Mouse (Mus musculus) layer of hippocampus, adult 18-20 months (tissue): ENCODE results near the gene Cldn19. TPM values are rescaled to one million over a fixed set of nuclear protein-coding genes. Genes with fewer than 3 reads are reported as not detected.
"Not testable (repeated sequence)": the region's sequence is repeated elsewhere in the genome, so short reads cannot be mapped to it uniquely, and the experiment has no call there.

Experiments used
- DNase-seq, 2 experiments: peaks; one replicate each; pipeline ENCODE4 v3.0.0; 2022; ENCODE audit warnings: low spot score in 2 of 2
- total RNA-seq, 2 experiments: library from RNA; stranded (reverse); gene quantifications; 2 replicates each; pipeline ENCODE4 v1.2.3; 2021

Gene Cldn19
- total RNA-seq, 2 experiments from 2014 or later, result 0.13 to 0.40 TPM

DNA sequence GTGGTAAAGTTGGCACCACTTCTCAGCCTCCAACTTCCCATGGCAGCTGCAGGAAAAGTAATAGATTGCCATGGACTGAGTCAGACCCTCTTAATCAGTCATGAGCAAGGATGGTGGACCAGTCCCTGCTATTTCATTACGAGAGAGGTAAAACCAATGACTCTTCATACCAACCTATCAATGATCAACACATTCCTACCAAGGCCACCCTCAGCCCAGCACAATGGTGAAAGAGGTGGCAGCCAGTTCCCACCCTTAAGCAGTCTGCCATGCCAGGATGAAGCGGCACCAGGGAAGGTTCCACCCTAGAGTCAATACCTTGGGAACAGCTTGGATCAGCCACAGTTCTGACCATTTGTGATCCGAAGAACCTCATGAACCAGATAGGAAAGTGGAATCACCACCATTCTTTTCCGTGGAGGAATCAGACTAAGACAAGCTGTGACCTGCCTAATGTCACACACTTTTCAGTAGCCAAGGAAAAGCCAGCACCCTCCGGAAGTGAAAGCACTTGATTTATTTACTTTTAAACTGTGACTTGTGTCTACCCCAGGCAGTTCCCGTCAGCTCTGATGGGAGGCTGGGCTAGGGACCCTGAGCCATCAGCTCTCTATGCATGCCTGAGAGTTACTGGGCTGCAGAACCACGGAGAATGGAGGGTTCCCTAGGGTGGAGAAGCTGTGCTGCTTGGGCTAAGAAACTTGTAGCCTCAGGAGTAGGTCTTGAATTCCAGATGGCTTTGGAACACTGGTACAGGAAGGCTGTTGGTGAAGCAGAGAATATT lies 3.0 kb upstream of the Cldn19 start:
- DNase-seq, result no peak

DNA sequence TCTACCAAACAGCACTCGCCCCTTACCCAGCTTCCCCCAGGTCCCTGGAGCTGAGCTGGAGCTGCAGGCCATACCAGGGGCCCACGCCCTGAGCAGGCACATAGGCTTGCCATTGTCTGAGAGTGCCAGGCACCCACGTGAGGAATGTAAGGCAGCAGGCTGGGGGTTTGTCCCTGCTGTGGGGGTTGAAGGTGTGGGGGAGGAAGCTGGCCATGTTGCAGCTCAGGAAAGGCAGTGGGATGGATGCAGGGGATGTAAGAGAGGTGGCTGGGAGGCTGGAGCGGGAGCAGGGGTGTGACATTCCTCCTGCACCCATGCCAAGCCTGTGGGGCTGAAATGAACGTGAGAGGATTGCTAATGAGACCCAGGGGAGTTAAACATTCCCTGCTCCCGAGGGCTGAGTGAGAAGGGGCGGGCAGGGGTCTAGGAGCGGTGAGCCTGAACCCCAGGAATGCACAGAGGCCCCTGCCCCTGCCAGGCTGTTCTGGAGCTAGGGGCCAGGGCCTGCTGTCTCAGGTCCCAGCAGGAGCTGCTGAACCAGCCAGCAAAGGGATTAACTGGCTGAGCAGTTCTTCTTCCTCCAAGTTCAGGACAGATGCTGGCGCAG lies 1.1 kb upstream of the Cldn19 start:
- DNase-seq, result peak in 1 of 2 experiments; percentile 53

DNA sequence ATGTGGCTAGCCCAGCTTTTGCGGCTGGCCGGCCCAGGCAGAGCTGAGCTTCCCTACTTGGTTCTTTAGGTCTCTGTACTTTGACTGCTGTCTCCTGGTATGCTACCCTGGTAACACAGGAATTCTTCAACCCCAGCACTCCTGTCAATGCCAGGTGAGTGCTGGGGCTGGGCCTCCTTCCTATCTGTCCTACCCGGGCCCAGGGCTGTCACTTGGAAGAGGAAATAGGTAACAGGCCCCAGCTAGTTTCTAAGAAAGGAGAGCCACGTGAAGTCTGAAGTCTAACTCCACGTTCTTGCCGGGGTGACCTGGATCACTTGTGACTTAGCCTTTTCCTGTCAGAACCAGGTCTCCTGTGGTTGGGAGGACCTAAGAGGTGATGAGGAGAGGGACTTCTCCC lies 1.9 kb downstream of the Cldn19 start:
- DNase-seq, result no peak

DNA sequence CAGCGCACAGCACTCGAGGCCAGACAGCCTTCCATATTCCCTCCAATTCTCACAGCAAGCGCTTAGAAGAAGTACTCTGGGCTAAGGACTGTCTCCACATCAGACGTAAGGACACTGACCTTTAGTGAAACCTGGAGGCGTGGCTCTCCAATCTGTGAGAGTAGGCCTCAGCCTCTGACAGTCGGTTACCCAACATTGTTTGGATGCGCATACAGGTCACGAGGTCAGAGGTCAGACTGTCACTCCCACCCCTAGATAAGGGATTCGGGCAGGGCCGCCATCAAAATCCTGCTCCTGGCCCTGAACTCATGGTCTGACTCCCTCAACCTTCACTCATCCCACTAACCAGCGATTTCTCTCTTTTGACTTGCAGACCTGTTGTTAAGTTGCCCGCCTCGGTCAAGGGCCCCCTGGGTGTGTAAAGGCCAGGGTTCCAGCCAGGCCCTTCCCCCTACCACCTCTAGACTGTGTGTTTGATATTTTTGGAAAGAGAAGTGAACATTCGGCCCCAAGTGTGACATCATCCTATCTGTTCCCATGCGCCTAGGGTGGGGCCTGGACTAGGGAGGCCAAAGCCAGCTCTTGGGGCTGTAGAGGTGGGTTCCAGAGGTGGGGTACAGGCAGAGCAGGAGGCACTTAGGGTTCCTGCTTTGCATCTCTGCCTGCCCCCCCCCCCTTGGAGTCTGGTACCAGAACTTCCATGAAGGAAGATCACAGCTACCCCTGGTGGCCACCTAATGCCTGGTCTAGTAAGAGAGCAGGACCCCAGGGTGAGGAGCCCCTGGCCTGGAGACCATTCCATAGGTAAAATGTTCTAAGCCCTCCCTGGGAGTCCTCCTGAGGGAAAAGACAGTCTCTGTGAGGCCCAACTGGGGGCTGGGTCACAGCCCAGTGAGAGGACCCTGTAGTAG lies 4.4 kb downstream of the Cldn19 start:
- no peak for DNase-seq

DNA sequence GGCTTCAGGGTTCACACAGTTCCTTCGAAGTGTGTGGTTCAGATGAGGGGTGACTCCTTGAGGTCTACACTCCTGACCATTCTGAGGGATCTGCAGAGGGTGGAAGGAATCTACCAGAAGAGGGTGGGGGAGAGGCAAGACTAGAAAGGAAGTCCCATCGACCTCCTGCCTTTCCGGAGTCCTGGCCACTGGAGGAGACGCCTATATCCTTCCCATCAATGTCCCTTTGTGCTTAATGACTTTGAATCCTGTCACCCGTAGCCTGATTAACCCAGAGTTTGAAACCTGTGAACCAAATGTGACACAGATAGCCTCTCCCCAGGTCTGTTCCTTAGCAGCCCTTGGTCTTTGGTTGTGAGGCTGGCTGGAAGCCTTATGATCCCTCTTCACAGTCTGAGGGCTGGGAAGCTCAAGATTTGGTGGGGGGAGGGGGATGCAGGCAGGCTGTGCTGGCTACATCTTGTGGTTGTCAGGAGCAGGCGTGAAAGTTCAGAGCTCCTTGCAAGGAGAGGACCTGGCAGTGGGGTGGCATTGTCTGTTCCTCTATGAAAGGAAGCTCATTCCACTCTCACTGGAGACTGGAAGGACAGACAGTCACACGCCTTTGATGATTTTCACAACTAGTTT lies 6.0 kb downstream of the Cldn19 start:
- no peak for DNase-seq

DNA sequence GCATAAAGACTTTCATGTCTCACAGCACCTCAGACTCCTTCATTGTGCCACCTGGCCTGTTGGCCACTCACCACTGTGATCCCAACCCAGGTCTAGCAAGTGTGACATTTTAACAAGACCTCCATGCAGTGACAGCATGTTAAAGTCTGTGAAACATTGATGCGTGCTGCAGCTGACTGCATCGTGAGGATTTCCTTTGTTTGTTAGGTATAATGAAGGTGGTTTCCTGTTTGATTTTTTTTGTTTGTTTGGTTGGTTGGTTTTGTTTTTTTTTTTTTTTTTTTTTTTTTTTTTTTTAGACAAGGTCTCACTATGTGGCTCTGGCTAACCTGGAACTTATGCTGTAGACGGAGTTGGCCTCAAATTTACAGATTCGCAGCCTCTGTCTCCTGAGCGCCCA lies 7.3 kb downstream of the Cldn19 start:
- no peak for DNase-seq

DNA sequence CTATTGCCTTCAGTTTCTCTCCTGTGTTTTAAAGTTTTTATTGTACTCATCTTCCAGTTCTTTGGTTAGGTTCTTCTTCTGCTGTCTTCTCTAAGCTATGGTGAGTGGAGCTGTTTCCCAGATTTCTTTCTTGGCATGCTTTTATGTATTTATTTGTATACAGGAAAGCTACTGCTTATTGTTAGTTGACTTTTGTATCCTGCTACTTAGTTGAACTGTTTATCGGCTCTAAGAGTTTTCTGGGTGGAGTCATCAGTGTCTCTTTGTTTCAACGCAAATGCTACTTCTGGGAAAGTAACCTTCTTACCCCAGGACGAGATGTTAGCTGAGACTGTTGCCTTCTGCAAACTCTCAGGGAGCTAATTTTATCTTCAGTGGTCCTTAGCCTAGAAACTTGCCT lies 8.2 kb downstream of the Cldn19 start:
- no peak for DNase-seq

DNA sequence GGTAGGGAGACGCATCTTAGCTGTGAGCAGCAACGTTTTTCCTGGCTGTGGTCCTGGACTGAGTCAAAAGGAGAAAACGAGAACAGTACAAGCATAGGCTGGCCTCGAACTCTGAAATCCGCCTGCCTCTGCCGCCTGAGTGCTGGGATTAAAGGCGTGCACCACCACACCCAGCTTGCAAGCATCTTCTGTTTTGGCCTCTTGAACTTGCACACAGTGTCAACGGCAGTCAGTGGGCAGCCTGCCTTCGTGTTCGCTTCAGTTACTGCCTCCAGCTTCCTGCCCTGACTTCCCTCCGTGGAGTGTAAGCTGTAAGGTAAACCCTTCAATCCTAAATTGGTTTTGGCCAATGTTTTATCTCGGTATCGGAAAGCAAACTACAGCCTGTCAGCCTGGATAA lies 11.4 kb downstream of the Cldn19 start:
- DNase-seq, result no peak

DNA sequence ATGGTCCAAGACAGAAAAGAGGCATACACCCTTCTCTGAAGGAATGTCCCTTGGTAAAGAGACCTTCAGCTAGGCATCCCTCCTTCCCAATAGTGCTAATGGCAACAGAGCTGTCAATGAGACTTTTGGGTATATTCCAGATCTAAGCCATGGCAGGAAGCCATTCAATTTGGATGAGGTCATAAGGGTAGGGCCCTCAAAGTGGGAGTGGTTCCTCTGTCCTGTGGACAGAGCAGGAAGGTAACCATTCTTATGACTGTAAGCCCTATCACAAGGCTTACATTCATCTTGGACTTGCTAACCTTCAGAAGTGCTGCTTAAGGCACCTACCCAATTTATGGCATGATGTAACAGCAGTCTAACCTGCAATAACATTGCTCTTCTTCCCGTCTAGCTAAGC lies 19.4 kb downstream of the Cldn19 start:
- DNase-seq, result no peak

DNA sequence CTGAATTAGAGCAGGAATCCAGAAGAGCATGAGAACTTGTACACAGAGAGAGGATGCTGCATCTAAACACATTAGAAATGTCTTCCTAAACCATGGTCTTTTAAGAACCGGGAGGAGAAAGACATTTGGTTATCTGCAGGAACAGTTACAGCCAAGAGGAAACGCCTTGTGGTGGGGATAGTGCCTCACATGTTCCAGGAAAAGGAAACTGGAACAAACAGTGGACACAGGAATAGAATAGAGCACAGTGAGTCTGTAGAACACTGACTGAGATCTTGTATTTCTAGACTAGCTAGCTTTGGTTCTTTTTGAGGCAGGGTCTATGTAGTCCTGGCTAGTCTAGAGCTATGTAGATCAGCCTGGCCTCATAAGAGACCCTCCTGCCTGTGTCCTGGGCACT lies 20.0 kb downstream of the Cldn19 start:
- DNase-seq, result no peak

DNA sequence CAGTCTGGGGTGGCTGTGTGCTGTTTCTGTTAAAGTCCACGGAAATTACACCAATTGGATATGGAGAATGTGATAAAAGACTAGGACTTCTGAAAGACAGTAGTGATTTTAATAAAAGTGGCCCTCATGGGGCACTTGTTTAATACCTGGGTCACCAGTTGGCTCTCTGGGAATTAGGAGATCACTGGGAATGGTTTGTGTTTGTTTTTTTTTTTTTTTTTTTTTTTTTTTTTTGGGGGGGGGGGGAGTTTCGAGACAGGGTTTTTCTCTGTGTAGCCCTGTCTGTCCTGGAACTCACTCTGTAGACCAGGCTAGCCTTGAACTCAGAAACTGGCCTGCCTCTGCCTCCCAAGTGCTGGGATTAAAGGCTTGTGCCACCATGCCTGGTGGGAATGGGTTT lies 20.5 kb downstream of the Cldn19 start:
- no peak for DNase-seq

DNA sequence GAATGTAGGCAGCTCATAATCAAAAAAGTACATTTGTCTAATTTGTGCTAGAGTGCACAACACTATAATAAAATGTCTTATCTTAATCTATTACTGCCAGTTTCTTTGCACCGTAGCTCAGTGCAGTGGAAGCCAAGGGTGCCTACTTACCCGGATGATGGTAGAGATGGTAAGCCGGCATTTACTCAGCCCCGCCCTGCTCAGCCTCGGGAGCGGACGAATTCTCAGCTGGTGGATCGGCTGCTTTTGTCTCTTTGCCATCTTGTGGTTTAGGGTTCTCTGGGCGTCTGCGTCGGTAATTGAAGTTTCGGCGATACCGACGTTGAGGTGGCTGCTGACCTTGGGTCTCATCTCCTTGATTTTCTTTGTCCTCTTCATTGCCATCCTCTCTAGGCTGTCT lies 23.6 kb downstream of the Cldn19 start:
- DNase-seq, result not testable (repeated sequence)

DNA sequence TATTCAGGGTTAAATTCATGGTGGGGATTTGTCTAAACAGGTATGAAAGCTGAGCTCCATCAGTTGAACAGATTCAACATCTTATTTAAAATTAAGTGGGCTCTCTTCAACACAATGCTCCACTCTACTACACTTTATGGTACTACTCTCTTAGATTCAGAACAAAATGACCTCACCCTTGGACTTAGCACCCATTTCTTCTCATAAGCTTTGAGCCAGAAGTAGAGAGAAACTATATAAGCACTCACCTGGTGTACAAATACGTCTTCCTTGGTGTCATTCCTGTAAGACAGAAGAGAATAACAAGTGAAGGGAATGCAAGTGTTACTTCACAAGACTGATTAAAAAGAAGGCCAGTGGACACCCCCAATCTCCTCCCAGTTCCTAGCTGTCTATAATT lies 29.6 kb downstream of the Cldn19 start:
- DNase-seq, result no peak

DNA sequence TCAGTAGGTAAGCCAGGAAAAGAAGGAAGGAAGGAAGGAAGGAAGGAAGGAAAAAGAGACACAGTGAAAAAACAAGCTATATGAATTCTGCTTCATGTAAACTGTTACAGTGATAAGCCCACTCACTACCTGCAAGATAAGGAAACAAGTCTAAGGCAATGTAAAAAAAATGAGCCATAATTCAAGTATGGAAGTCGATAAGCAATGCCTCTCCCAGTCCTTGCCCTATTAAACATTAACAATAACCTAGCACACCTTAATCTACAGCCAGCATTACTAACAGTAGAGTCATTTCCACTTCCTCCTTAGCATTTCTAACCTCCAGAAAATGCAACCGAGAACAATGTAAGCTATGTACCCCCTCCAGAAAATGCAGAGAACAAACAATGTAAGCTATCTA lies 30.1 kb downstream of the Cldn19 start:
- no peak for DNase-seq

DNA sequence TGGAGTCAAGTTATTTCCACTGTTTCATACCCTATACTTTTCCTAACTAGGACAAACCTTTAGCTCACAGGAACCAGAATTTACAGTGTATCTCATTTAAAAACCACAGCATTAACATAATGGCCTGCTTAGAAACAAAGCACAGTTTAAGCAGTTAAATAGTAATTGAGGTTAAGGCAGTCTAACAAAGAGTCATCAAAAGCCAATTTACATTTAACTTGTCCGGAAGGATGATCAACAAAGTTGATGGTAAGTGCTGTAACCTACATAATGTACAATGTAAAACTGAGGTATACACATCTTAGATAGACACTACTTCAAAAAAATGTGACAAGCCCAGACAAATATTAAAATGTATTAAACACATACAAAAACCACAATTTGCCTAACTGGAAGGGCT lies 36.7 kb downstream of the Cldn19 start:
- no peak for DNase-seq

DNA sequence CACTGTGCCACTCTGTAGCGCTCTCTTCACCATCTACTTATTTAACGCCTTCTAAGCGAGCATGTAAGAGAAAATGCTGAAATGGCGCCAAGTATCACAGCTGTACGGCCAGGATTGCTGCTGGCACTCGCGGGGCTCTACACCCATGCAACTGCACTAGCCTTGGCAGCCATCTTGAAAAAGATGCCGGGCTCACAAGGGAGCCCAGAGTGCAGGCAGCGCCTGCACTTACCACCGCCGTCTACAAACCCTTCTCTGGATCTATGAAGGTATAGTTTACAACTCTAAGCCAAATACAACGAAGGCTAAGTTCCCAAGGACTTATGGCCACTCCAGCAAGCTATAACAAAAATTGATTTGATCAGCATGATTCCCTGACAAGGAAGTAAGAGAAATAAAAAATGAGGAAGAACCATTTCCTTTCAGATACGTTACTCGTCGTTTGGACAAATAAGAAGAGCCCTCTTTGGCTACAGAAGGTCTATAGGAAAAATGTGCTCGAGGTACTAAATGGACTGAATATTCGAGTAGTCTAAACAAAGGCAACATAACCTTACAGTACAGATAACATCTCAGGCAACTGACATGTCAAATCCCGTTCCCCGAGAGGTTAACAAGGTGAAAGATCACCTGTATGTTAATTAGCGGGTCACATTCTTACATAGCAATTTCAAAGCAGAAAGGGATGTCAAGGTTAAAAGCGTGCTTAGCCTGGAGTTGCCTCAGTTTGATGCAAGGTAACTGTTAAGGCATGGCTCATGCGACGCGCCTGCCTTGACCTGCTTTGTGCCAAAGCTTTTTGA lies 37.8 kb downstream of the Cldn19 start:
- DNase-seq, result peak; percentile 36 to 66

DNA sequence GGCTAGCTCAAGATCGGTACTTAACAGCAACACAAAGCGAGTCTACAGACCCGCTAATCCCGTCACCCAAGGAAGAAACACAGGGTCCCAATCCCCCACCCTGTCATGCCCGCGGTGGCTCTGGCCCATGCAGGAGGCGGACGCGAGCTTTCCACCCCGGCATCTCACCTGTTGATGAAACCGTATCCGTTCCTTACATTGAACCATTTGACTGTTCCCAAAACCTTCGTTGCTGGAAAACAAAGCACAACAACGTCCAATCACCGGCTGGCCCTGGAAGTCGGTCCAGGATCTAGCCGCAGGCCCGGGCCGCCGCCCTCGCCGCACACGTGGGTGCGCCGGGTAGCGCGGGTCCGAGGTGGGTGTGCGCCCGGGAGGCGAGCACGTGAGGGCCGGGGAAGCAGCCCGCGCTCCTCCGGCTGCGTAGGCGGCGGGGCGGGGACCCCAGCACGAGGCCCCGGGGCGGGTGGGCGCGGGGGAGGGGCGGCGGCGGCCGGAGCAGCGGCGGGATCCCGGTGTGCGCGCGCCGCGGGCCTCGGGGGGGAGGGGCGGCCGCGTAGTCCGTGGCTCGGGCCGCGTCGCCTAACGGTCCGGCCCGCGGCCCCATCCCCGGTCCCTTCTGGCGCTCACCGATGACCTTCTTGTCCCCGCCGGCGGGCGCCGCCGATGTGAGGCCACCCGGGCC lies 38.5 kb downstream of the Cldn19 start:
- peak; percentile 9 to 12 for DNase-seq

DNA sequence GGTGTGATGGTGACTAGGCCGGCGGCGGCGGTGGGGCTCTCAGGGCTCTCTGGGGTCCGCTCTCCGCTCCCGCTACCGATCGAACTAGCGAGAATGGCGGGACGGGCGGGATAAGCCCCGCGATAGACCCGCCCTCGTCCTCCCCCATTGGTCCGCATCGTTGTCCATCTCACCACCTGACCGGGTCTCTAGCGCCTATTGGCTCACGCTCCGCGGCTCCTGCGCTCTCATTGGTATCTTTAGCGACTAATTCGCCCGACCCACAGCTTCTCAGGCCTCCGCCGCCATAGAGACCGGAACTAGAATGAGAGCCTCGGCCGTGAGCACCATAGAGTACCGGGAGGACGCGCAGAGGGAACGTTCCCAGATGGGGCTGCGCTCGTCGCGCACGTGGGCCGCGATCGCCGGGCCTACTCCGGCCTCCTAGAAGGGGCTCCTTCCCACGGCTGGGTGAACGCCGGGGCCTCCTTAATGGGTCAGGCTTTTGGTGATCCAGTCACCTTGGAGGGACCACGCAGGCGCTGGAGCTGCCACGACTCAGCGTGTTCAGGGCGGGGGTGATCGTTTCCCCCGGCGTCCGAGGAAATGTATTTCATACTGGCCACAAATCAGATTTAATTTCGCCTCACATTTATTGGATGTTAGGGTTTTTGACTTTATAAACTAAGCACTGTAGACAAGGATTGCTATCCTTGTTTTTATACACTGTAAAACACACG lies 39.4 kb downstream of the Cldn19 start, which contains the start of gene Ybx1:
TSS of gene Ybx1 (minus strand) at position 190 of the 719 bp plus-strand sequence.
- DNase-seq, result peak; percentile 99 to 100

DNA sequence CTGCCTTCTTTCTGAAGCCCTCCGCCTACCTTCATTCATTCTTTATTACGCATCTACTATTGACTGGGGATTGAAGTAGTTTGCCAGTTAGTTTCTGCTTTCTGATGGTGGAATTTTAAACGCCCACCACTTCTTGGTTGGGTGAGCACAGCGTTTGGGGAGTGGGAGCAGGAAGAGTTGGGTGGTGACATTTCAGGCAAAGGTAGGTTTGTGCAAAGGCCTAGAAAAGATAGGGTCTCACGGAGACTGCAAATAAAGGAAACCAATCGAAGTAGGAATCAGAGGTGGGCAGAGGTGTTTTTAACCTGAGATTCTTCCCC lies 39.9 kb downstream of the Cldn19 start:
- DNase-seq, result no peak

DNA sequence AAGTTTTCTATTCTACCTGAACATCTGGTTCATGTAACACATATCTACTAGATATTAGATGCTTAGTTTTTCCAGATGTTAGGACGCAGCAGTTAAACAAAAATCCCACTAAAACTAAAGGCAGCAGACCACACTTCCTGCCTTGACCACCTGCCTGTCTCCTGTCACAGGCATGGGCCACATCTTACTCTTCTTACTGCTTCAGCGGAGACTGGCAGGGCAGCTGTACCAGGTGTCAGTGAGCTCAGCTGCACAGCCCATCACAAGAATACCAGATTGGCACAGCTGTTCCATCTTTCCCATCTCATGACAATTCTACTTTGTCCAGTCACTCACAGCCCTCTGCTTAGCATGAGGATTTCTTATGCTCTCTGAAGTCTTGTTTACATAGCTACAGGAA lies 42.1 kb downstream of the Cldn19 start:
- no peak for DNase-seq
